Mouse (Mus musculus) stomach, postnatal 0 days (tissue): ENCODE data around the gene 1700125H20Rik. TPM values are rescaled to one million over a fixed set of nuclear protein-coding genes. Genes with fewer than 3 reads are reported as not detected.
A peak's percentile ranks its signal among the peaks of the same experiment; 100 is the strongest.

ENCODE experiments used
- ATAC-seq: fragments of 200-750 bp; cut with Nextera tagmentation; 2 replicates; pipeline ENCODE4 v1.8.0; 2017; ENCODE audit not compliant: low FRiP score, low TSS enrichment
- DNase-seq: peaks from one replicate; pipeline ENCODE4 v3.0.0-alpha.2; 2016; ENCODE audit warnings: low spot score
- H3K27ac ChIP-seq: fragments of 300-500 bp; sonication (generic); replicated peaks from 2 replicates; pipeline ENCODE4 v1.5.1; 2014; ENCODE audit warnings: mild to moderate bottlenecking, control low read depth
- H3K27me3 ChIP-seq: fragments of 300-500 bp; sonication (generic); 2 replicates; pipeline ENCODE4 v1.6.1; 2014; ENCODE audit warnings: low read length; ENCODE audit not compliant: control insufficient read depth, insufficient read depth
- H3K36me3 ChIP-seq: fragments of 300-500 bp; sonication (generic); 2 replicates; pipeline ENCODE4 v1.6.1; 2014; ENCODE audit warnings: low read length, mixed read lengths; ENCODE audit not compliant: control insufficient read depth, insufficient read depth
- H3K4me1 ChIP-seq: fragments of 300-500 bp; sonication (generic); replicated peaks from 2 replicates; pipeline ENCODE4 v1.6.1; 2014; ENCODE audit warnings: antibody characterized with exemption; ENCODE audit not compliant: control insufficient read depth, insufficient read depth
- H3K4me2 ChIP-seq: fragments of 300-500 bp; sonication (generic); replicated peaks from 2 replicates; pipeline ENCODE4 v1.6.1; 2014; ENCODE audit warnings: low read depth, mild to moderate bottlenecking, control low read depth, moderate library complexity
- H3K4me3 ChIP-seq: fragments of 300-500 bp; sonication (generic); 2 replicates; pipeline ENCODE4 v1.5.1; 2014; ENCODE audit warnings: low read depth, low read length, control low read depth
- H3K9ac ChIP-seq: fragments of 300-500 bp; sonication (generic); 2 replicates; pipeline ENCODE4 v1.6.1; 2014; ENCODE audit warnings: mild to moderate bottlenecking, low read length, control low read depth, mixed read lengths
- H3K9me3 ChIP-seq: fragments of 300-500 bp; sonication (generic); 2 replicates; pipeline ENCODE4 v1.6.1; 2016; ENCODE audit warnings: low read length; ENCODE audit not compliant: control insufficient read depth
- CTCF ChIP-seq: IDR thresholded peaks from 2 replicates; pipeline ENCODE4 v1.5.1; 2016; ENCODE audit warnings: antibody characterized with exemption, low read depth, mild to moderate bottlenecking, moderate library complexity
- EP300 ChIP-seq: optimal IDR thresholded peaks from 2 replicates; pipeline ENCODE3; 2016; ENCODE audit warnings: antibody characterized with exemption
- WGBS: fragments of 180-500 bp; shearing (Covaris S2); extraction: QIAGEN DNeasy Blood & Tissue Kit; methylation state at CpG from one replicate; pipeline ENCODE4 v1.1.7; 2014; 5-methylcytosine and 5-hydroxymethylcytosine counted together
- polyA plus RNA-seq: library from polyadenylated mRNA; unstranded; fragments of >200 nt; fragmentation: Nextera tagmentation; extraction: Ambion mirVana; gene quantifications from 2 replicates; pipeline ENCODE4 v1.2.1, GENCODE M21; 2015

Gene 1700125H20Rik
- polyA plus RNA-seq, result 0.19 TPM in 1 of 2 replicates, not detected in the other

DNA sequence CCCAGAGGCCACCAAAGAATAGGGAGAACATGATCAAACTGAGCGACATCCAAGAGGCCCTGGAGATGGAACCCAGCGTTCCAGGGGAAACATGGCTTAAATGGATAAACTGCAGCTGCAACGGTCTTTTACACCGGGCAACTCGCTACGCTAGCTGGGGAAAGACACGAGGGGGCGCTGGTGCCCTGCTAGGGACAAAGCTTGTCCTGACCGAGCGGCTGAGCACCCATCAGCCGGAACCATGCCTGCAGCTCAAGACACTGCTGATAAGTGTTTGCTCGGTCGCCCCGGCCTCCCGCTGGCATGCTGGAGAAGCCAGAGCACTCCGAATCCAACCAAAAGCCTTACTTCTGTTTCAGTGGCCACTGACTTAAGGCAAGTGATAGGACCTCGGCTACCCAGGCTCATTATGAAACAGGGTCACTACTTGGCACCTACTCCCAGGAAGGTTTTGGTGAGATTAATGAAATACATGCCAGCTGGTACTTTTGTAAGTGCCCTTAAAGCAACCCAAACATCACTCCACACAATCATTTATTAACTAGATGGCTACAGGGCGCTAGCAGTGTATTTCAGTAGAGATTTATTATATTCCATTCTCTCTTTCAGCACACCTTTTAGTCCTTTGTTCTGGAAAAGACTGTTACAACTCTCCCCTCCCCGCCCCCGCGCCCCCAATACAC lies at the start of gene 1700125H20Rik:
Gene 1700125H20Rik, plus strand, starts transcription at position 347 of the 683 bp plus-strand sequence.
- 10% methylated on average over 21 of the region's 21 CpGs for WGBS
- ATAC-seq, result peak; percentile 92
- DNase-seq, result peak; percentile 94
- no peaks in the 10 kb centered on the region for H3K36me3 ChIP-seq
- H3K4me2 ChIP-seq, result peak within 1 kb of the TSS; percentile 59
- no peaks in the 10 kb centered on the region for H3K4me1 ChIP-seq
- TF ChIP-seq CTCF (peak; percentile 96), EP300 (no peak)
- H3K27ac ChIP-seq, result no peak within 1 kb of the TSS
- H3K9ac ChIP-seq, result peak within 1 kb of the TSS; percentile 50; the same call in 1 of the 2 replicates
- no peaks in the 10 kb centered on the region for H3K9me3 ChIP-seq
- H3K27me3 ChIP-seq, result no peaks in the 10 kb centered on the region
- H3K4me3 ChIP-seq, result peak within 1 kb of the TSS; percentile 24; the same call in 1 of the 2 replicates

- no peak for DNase-seq
- WGBS, result 77% methylated on average over 1 of the region's 1 CpGs
- H3K4me3 ChIP-seq, result no peak overlapping the region
- TF ChIP-seq EP300 (no peak), CTCF (no peak)
- no peaks in the 10 kb centered on the region for H3K4me1 ChIP-seq
- H3K27ac ChIP-seq, result no peak overlapping the region
- H3K9ac ChIP-seq, result no peak overlapping the region
- H3K27me3 ChIP-seq, result no peaks in the 10 kb centered on the region
- H3K36me3 ChIP-seq, result no peaks in the 10 kb centered on the region
- ATAC-seq, result no peak
- H3K4me2 ChIP-seq, result no peak overlapping the region
- H3K9me3 ChIP-seq, result no peaks in the 10 kb centered on the region
These were observed 48.1 kb upstream of the 1700125H20Rik start for GRCm38 (mm10) chr11:85122073-85122472.

GRCm38 (mm10) chr11:85123267-85123992 lies 46.8 kb upstream of the 1700125H20Rik start:
- H3K4me2 ChIP-seq, result no peak overlapping the region
- TF ChIP-seq CTCF, result no peak
- no peak for TF ChIP-seq EP300
- no peak overlapping the region for H3K27ac ChIP-seq
- H3K4me3 ChIP-seq, result no peak overlapping the region
- H3K9ac ChIP-seq, result no peak overlapping the region
- 76% methylated on average over 3 of the region's 3 CpGs for WGBS
- no peaks in the 10 kb centered on the region for H3K27me3 ChIP-seq
- H3K36me3 ChIP-seq, result no peaks in the 10 kb centered on the region
- DNase-seq, result no peak
- H3K9me3 ChIP-seq, result no peaks in the 10 kb centered on the region
- no peaks in the 10 kb centered on the region for H3K4me1 ChIP-seq
- no peak for ATAC-seq

DNA sequence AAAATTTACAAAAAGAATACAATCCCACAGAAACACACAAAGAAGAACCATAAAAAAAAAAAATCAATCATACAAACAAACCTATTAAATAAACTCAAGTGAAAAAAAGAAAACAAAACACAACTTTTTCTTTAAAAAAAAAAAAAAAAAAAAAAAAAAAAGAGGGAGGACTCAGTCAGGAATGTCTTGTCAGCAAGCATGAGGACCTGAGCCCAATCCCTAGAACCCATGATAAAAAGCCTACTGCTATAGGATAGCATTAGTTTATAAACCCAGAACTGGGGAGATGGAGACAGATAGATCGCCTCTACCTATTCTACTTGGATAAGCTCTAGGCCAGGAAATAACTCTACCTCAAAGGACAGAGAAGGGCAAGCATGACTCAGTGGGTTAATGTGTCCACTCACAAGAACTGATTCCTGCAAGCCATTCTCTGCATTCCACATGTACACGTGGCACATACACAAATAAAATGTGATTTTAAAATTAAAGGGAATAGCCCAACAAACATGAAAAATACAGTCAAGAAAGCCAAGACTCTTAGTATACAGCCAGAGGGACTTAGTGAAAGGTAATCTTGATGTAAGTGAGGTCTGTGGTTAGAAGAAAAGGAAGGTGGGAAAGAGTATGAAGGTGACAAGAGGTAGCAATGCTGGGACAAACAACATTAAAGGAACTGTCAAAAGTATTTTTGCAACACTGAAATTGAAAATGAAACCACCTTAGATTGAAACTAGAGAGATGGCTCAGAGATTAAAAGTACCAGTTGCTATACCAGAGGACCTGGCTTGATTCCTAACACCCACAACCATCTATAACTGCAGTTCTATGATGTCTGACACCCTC lies 43.7 kb upstream of the 1700125H20Rik start:
- TF ChIP-seq EP300 (no peak), CTCF (no peak)
- Histone ChIP-seq H3K9me3 (no peaks in the 10 kb centered on the region), H3K4me3 (no peak overlapping the region), H3K36me3 (no peaks in the 10 kb centered on the region), H3K27ac (no peak overlapping the region), H3K9ac (no peak overlapping the region), H3K27me3 (no peaks in the 10 kb centered on the region), H3K4me1 (no peaks in the 10 kb centered on the region), H3K4me2 (no peak overlapping the region)
- WGBS, result 66% methylated on average over 2 of the region's 2 CpGs
- no peak for DNase-seq
- no peak for ATAC-seq

GRCm38 (mm10) chr11:85128883-85129282 lies 41.3 kb upstream of the 1700125H20Rik start:
- WGBS, result 94% methylated on average over 1 of the region's 1 CpGs

More at GRCm38 (mm10) chr11:85128883-85129282, 41.3 kb upstream of the 1700125H20Rik start:
- Histone ChIP-seq H3K27me3 (no peaks in the 10 kb centered on the region), H3K4me3 (no peak overlapping the region), H3K9me3 (no peaks in the 10 kb centered on the region), H3K27ac (no peak overlapping the region), H3K4me1 (no peaks in the 10 kb centered on the region), H3K4me2 (no peak overlapping the region), H3K36me3 (no peaks in the 10 kb centered on the region), H3K9ac (no peak overlapping the region)
- TF ChIP-seq CTCF (no peak), EP300 (no peak)
- no peak for ATAC-seq
- no peak for DNase-seq
